Mouse (Mus musculus) limb, embryonic 10.5 days (tissue): ENCODE data around the gene Slc10a6. TPM values are rescaled to one million over a fixed set of nuclear protein-coding genes. Genes with fewer than 3 reads are reported as not detected.

ENCODE experiments used
- DNase-seq: peaks from one replicate; pipeline ENCODE4 v3.0.0-alpha.2; 2017; ENCODE audit warnings: low spot score
- H3K27ac ChIP-seq: fragments of 300-500 bp; sonication (generic); 2 replicates; pipeline ENCODE4 v1.5.1; 2016; ENCODE audit warnings: mild to moderate bottlenecking
- H3K27me3 ChIP-seq: fragments of 300-500 bp; sonication (generic); 2 replicates; pipeline ENCODE4 v1.6.1; 2016; ENCODE audit warnings: low read depth, mild to moderate bottlenecking; ENCODE audit not compliant: poor library complexity, severe bottlenecking
- H3K36me3 ChIP-seq: fragments of 300-500 bp; sonication (generic); 2 replicates; pipeline ENCODE4 v1.6.1; 2016; ENCODE audit warnings: mild to moderate bottlenecking, moderate library complexity
- H3K4me1 ChIP-seq: fragments of 300-500 bp; sonication (generic); 2 replicates; pipeline ENCODE4 v1.6.1; 2016
- H3K4me3 ChIP-seq: fragments of 300-500 bp; sonication (generic); 2 replicates; pipeline ENCODE4 v1.5.1; 2016; ENCODE audit warnings: mild to moderate bottlenecking, moderate library complexity
- H3K9me3 ChIP-seq: fragments of 300-500 bp; sonication (generic); replicated peaks from 2 replicates; pipeline ENCODE4 v1.6.1; 2016; ENCODE audit warnings: mild to moderate bottlenecking
- WGBS: fragments of 180-500 bp; shearing (Covaris S2); methylation state at CpG from one replicate; pipeline ENCODE4 v1.1.7; 2016; 5-methylcytosine and 5-hydroxymethylcytosine counted together
- polyA plus RNA-seq: library from polyadenylated mRNA; unstranded; fragments of >200 nt; fragmentation: Nextera tagmentation; extraction: Ambion mirVana; gene quantifications from 2 replicates; pipeline ENCODE4 v1.2.1, GENCODE M21; 2016

The Slc10a6 gene
- polyA plus RNA-seq, 1 experiment from 2014 or later: not detected

- 0 out of 2 replicates have a peak, but pooled peaks cover 9% of the 10 kb centered on the region for H3K4me1 ChIP-seq
- no peaks in the 10 kb centered on the region for H3K36me3 ChIP-seq
- H3K27ac ChIP-seq: no peak overlapping the region
- H3K27me3 ChIP-seq: peaks cover 12% of the 10 kb centered on the region
- no peaks in the 10 kb centered on the region for H3K9me3 ChIP-seq
- no peak for DNase-seq
- WGBS: 67% methylated on average over 4 of the region's 4 CpGs
- peak overlapping the region; percentile 64 for H3K4me3 ChIP-seq
Observed at GRCm38 (mm10) chr5:103654780-103655179, 25.6 kb upstream of the Slc10a6 start.

- Histone ChIP-seq H3K27ac (no peak overlapping the region), H3K4me1 (0 out of 2 replicates have a peak, but pooled peaks cover 9% of the 10 kb centered on the region), H3K9me3 (no peaks in the 10 kb centered on the region), H3K36me3 (no peaks in the 10 kb centered on the region), H3K4me3 (no peak overlapping the region), H3K27me3 (peaks cover 12% of the 10 kb centered on the region)
- peak; percentile 61 for DNase-seq
- 29% methylated on average over 6 of the region's 6 CpGs for WGBS
Observed at GRCm38 (mm10) chr5:103654225-103654624, 25.0 kb upstream of the Slc10a6 start.

- Histone ChIP-seq H3K4me1 (0 out of 2 replicates have a peak, but pooled peaks cover 5% of the 10 kb centered on the region), H3K36me3 (no peaks in the 10 kb centered on the region), H3K27ac (no peak overlapping the region), H3K27me3 (no peaks in the 10 kb centered on the region), H3K4me3 (no peak overlapping the region), H3K9me3 (no peaks in the 10 kb centered on the region)
- DNase-seq: no peak
- WGBS: 86% methylated on average over 3 of the region's 3 CpGs
Observed at GRCm38 (mm10) chr5:103647320-103647719, 18.1 kb upstream of the Slc10a6 start.

- 94% methylated on average over 1 of the region's 1 CpGs for WGBS
- no peaks in the 10 kb centered on the region for H3K27me3 ChIP-seq
Observed at GRCm38 (mm10) chr5:103644167-103644566, 15.0 kb upstream of the Slc10a6 start.

GRCm38 (mm10) chr5:103637162-103637561, 8.0 kb upstream of the Slc10a6 start:
- H3K36me3 ChIP-seq: no peaks in the 10 kb centered on the region
- H3K4me3 ChIP-seq: no peak overlapping the region
- no peak overlapping the region for H3K27ac ChIP-seq
- WGBS: 96% methylated on average over 2 of the region's 2 CpGs
- no peaks in the 10 kb centered on the region for H3K27me3 ChIP-seq
- DNase-seq: no peak
- no peaks in the 10 kb centered on the region for H3K9me3 ChIP-seq
- H3K4me1 ChIP-seq: no peaks in the 10 kb centered on the region

More at GRCm38 (mm10) chr5:103644167-103644566, 15.0 kb upstream of the Slc10a6 start:
- Histone ChIP-seq H3K4me3 (no peak overlapping the region), H3K4me1 (0 out of 2 replicates have a peak, but pooled peaks cover 5% of the 10 kb centered on the region), H3K9me3 (no peaks in the 10 kb centered on the region), H3K36me3 (no peaks in the 10 kb centered on the region), H3K27ac (no peak overlapping the region)
- DNase-seq: no peak

- Histone ChIP-seq H3K27ac (no peak overlapping the region), H3K27me3 (no peaks in the 10 kb centered on the region), H3K4me1 (peaks cover 8% of the 10 kb centered on the region; the same call in 1 of the 2 replicates), H3K9me3 (no peaks in the 10 kb centered on the region), H3K36me3 (no peaks in the 10 kb centered on the region), H3K4me3 (no peak overlapping the region)
- WGBS: 76% methylated on average over 9 of the region's 9 CpGs
- no peak for DNase-seq
Observed at GRCm38 (mm10) chr5:103629854-103630580, 814 bp upstream of the Slc10a6 start.

GRCm38 (mm10) chr5:103628499-103628898, 704 bp downstream of the Slc10a6 start:
- no peak overlapping the region for H3K27ac ChIP-seq
- 84% methylated on average over 6 of the region's 6 CpGs for WGBS
- peaks cover 10% of the 10 kb centered on the region for H3K4me1 ChIP-seq
- H3K4me3 ChIP-seq: no peak overlapping the region
- no peaks in the 10 kb centered on the region for H3K27me3 ChIP-seq
- no peaks in the 10 kb centered on the region for H3K9me3 ChIP-seq
- no peaks in the 10 kb centered on the region for H3K36me3 ChIP-seq
- no peak for DNase-seq

- no peak for DNase-seq
- Histone ChIP-seq H3K9me3 (no peaks in the 10 kb centered on the region), H3K27ac (no peak overlapping the region), H3K4me1 (peaks cover 14% of the 10 kb centered on the region), H3K36me3 (no peaks in the 10 kb centered on the region), H3K4me3 (no peak overlapping the region), H3K27me3 (no peaks in the 10 kb centered on the region)
- WGBS: 94% methylated on average over 5 of the region's 5 CpGs
Observed at GRCm38 (mm10) chr5:103624831-103625230, 4.4 kb downstream of the Slc10a6 start.

GRCm38 (mm10) chr5:103622321-103622720, 6.9 kb downstream of the Slc10a6 start:
- no peak for DNase-seq
- 92% methylated on average over 5 of the region's 5 CpGs for WGBS
- Histone ChIP-seq H3K4me3 (no peak overlapping the region), H3K27me3 (no peaks in the 10 kb centered on the region), H3K9me3 (no peaks in the 10 kb centered on the region), H3K4me1 (peaks cover 6% of the 10 kb centered on the region), H3K27ac (no peak overlapping the region), H3K36me3 (no peaks in the 10 kb centered on the region)

GRCm38 (mm10) chr5:103620301-103620973, 8.8 kb downstream of the Slc10a6 start:
- DNase-seq: no peak
- 83% methylated on average over 12 of the region's 12 CpGs for WGBS
- H3K4me1 ChIP-seq: peaks cover 6% of the 10 kb centered on the region
- H3K4me3 ChIP-seq: no peak overlapping the region
- no peaks in the 10 kb centered on the region for H3K27me3 ChIP-seq
- no peaks in the 10 kb centered on the region for H3K36me3 ChIP-seq
- no peak overlapping the region for H3K27ac ChIP-seq
- no peaks in the 10 kb centered on the region for H3K9me3 ChIP-seq

- no peak overlapping the region for H3K27ac ChIP-seq
- no peaks in the 10 kb centered on the region for H3K4me1 ChIP-seq
- WGBS: 77% methylated on average over 9 of the region's 9 CpGs
- H3K4me3 ChIP-seq: no peak overlapping the region
- no peaks in the 10 kb centered on the region for H3K27me3 ChIP-seq
- H3K9me3 ChIP-seq: no peaks in the 10 kb centered on the region
- H3K36me3 ChIP-seq: no peaks in the 10 kb centered on the region
- no peak for DNase-seq
Observed at GRCm38 (mm10) chr5:103617191-103617590, 12.0 kb downstream of the Slc10a6 start.

GRCm38 (mm10) chr5:103614356-103614755, 14.8 kb downstream of the Slc10a6 start:
- no peak for DNase-seq
- no peaks in the 10 kb centered on the region for H3K9me3 ChIP-seq
- WGBS: 90% methylated on average over 7 of the region's 7 CpGs
- H3K27ac ChIP-seq: no peak overlapping the region
- no peaks in the 10 kb centered on the region for H3K36me3 ChIP-seq
- no peak overlapping the region for H3K4me3 ChIP-seq
- no peaks in the 10 kb centered on the region for H3K4me1 ChIP-seq
- H3K27me3 ChIP-seq: no peaks in the 10 kb centered on the region

- Histone ChIP-seq H3K27ac (no peak overlapping the region), H3K9me3 (no peaks in the 10 kb centered on the region), H3K4me1 (no peaks in the 10 kb centered on the region), H3K27me3 (no peaks in the 10 kb centered on the region), H3K36me3 (no peaks in the 10 kb centered on the region), H3K4me3 (no peak overlapping the region)
- WGBS: 84% methylated on average over 7 of the region's 7 CpGs
- DNase-seq: no peak
Observed at GRCm38 (mm10) chr5:103612316-103612715, 16.9 kb downstream of the Slc10a6 start.
